Mouse (Mus musculus) limb, embryonic 12.5 days (tissue): ENCODE measurements around the gene Pgpep1. TPM values are rescaled to one million over a fixed set of nuclear protein-coding genes. Genes with fewer than 3 reads are reported as not detected.

Source experiments
- ATAC-seq: fragments of 200-750 bp; cut with Nextera tagmentation; 2 replicates; pipeline ENCODE4 v1.8.0; 2017; ENCODE audit warnings: low read depth, moderate TSS enrichment; ENCODE audit not compliant: insufficient number of reproducible peaks, insufficient read depth, low FRiP score, low TSS enrichment
- H3K27ac ChIP-seq: fragments of 300-500 bp; sonication (generic); 2 replicates; pipeline ENCODE4 v1.5.1; 2016; ENCODE audit warnings: mild to moderate bottlenecking, moderate library complexity
- H3K27me3 ChIP-seq: fragments of 300-500 bp; sonication (generic); 2 replicates; pipeline ENCODE4 v1.6.1; 2016; ENCODE audit warnings: mild to moderate bottlenecking, moderate library complexity
- H3K36me3 ChIP-seq: fragments of 300-500 bp; sonication (generic); 2 replicates; pipeline ENCODE4 v1.6.1; 2016; ENCODE audit warnings: mild to moderate bottlenecking, moderate library complexity
- H3K4me1 ChIP-seq: fragments of 300-500 bp; sonication (generic); replicated peaks from 2 replicates; pipeline ENCODE4 v1.6.1; 2016
- H3K4me2 ChIP-seq: fragments of 300-500 bp; sonication (generic); 2 replicates; pipeline ENCODE4 v1.6.1; 2016; ENCODE audit warnings: mild to moderate bottlenecking, moderate library complexity
- H3K4me3 ChIP-seq: fragments of 300-500 bp; sonication (generic); replicated peaks from 2 replicates; pipeline ENCODE4 v1.5.1; 2016; ENCODE audit warnings: mild to moderate bottlenecking
- H3K9ac ChIP-seq: fragments of 300-500 bp; sonication (generic); replicated peaks from 2 replicates; pipeline ENCODE4 v1.6.1; 2016; ENCODE audit warnings: mild to moderate bottlenecking, moderate library complexity
- H3K9me3 ChIP-seq: fragments of 300-500 bp; sonication (generic); 2 replicates; pipeline ENCODE4 v1.6.1; 2016; ENCODE audit warnings: mild to moderate bottlenecking, moderate library complexity
- WGBS: fragments of 180-500 bp; shearing (Covaris S2); methylation state at CpG from one replicate; pipeline ENCODE4 v1.1.7; 2016; 5-methylcytosine and 5-hydroxymethylcytosine counted together
- polyA plus RNA-seq: library from polyadenylated mRNA; unstranded; fragments of >200 nt; fragmentation: Nextera tagmentation; extraction: Ambion mirVana; gene quantifications from 2 replicates; pipeline ENCODE4 v1.2.1, GENCODE M21; 2016

Pgpep1 gene
- polyA plus RNA-seq, 1 experiment from 2014 or later = 53.9 TPM

GRCm38 (mm10) chr8:70629574-70630531, 30.3 kb downstream of the Pgpep1 start:
- WGBS = 1% methylated on average over 60 of the region's 60 CpGs
- no peaks in the 10 kb centered on the region for H3K36me3 ChIP-seq
- H3K9ac ChIP-seq = peak overlapping the region; percentile 59
- peak; percentile 83 for ATAC-seq
- H3K27me3 ChIP-seq = peaks cover 23% of the 10 kb centered on the region
- H3K4me2 ChIP-seq = peak overlapping the region; percentile 73
- H3K4me3 ChIP-seq = peak overlapping the region; percentile 54
- peak overlapping the region; percentile 53 for H3K27ac ChIP-seq
- H3K9me3 ChIP-seq = no peaks in the 10 kb centered on the region
- peaks cover 38% of the 10 kb centered on the region for H3K4me1 ChIP-seq

- Histone ChIP-seq H3K27ac (0 out of 2 replicates have a peak overlapping the region, but pooled peaks have one; percentile 53), H3K4me2 (peak overlapping the region; percentile 73), H3K4me1 (peaks cover 33% of the 10 kb centered on the region), H3K4me3 (peak overlapping the region; percentile 54), H3K27me3 (peaks cover 23% of the 10 kb centered on the region), H3K9me3 (no peaks in the 10 kb centered on the region), H3K36me3 (no peaks in the 10 kb centered on the region), H3K9ac (peak overlapping the region; percentile 59)
- WGBS = 56% methylated on average over 7 of the region's 7 CpGs
- no peak for ATAC-seq
Measured at GRCm38 (mm10) chr8:70628986-70629490, 31.1 kb downstream of the Pgpep1 start.

- whole genome bisulfite sequencing = 89% methylated on average over 5 of the region's 5 CpGs
- no peak for ATAC-seq
- Histone ChIP-seq H3K9me3 (no peaks in the 10 kb centered on the region), H3K4me2 (no peak overlapping the region), H3K27ac (no peak overlapping the region), H3K4me1 (peaks cover 29% of the 10 kb centered on the region), H3K27me3 (peaks cover 25% of the 10 kb centered on the region), H3K4me3 (no peak overlapping the region), H3K9ac (no peak overlapping the region), H3K36me3 (no peaks in the 10 kb centered on the region)
Measured at GRCm38 (mm10) chr8:70627041-70627440, 33.1 kb downstream of the Pgpep1 start.

GRCm38 (mm10) chr8:70625104-70625503, 35.1 kb downstream of the Pgpep1 start:
- Histone ChIP-seq H3K4me1 (peaks cover 14% of the 10 kb centered on the region), H3K27me3 (peaks cover 29% of the 10 kb centered on the region), H3K9me3 (no peaks in the 10 kb centered on the region), H3K27ac (0 out of 2 replicates have a peak overlapping the region, but pooled peaks have one; percentile 53), H3K4me2 (peak overlapping the region; percentile 19), H3K4me3 (no peak overlapping the region), H3K36me3 (no peaks in the 10 kb centered on the region), H3K9ac (no peak overlapping the region)
- 20% methylated on average over 5 of the region's 5 CpGs for WGBS
- no peak for ATAC-seq

GRCm38 (mm10) chr8:70622220-70622619, 38.0 kb downstream of the Pgpep1 start:
- H3K9me3 ChIP-seq = no peaks in the 10 kb centered on the region
- no peaks in the 10 kb centered on the region for H3K36me3 ChIP-seq
- no peak for ATAC-seq
- no peak overlapping the region for H3K27ac ChIP-seq
- no peak overlapping the region for H3K4me3 ChIP-seq
- no peak overlapping the region for H3K9ac ChIP-seq
- 60% methylated on average over 3 of the region's 3 CpGs for WGBS
- H3K4me1 ChIP-seq = peaks cover 18% of the 10 kb centered on the region
- no peak overlapping the region for H3K4me2 ChIP-seq
- peaks cover 29% of the 10 kb centered on the region for H3K27me3 ChIP-seq

- Histone ChIP-seq H3K4me3 (no peak overlapping the region), H3K9me3 (no peaks in the 10 kb centered on the region), H3K4me2 (no peak overlapping the region), H3K9ac (no peak overlapping the region), H3K27ac (no peak overlapping the region), H3K36me3 (no peaks in the 10 kb centered on the region), H3K27me3 (peaks cover 29% of the 10 kb centered on the region), H3K4me1 (peaks cover 13% of the 10 kb centered on the region)
- WGBS = 37% methylated on average over 9 of the region's 9 CpGs
- ATAC-seq = no peak
Measured at GRCm38 (mm10) chr8:70618888-70619334, 41.3 kb downstream of the Pgpep1 start.

- WGBS = 78% methylated on average over 11 of the region's 11 CpGs
- H3K36me3 ChIP-seq = no peaks in the 10 kb centered on the region
- H3K9me3 ChIP-seq = no peaks in the 10 kb centered on the region
- H3K27me3 ChIP-seq = peaks cover 29% of the 10 kb centered on the region
- no peak overlapping the region for H3K4me3 ChIP-seq
- 0 out of 2 replicates have a peak overlapping the region, but pooled peaks have one; percentile 45 for H3K27ac ChIP-seq
- H3K4me1 ChIP-seq = peaks cover 13% of the 10 kb centered on the region
- no peak for ATAC-seq
- no peak overlapping the region for H3K9ac ChIP-seq
- no peak overlapping the region for H3K4me2 ChIP-seq
Measured at GRCm38 (mm10) chr8:70617985-70618384, 42.2 kb downstream of the Pgpep1 start.

GRCm38 (mm10) chr8:70616645-70617044, 43.5 kb downstream of the Pgpep1 start:
- H3K9me3 ChIP-seq = no peaks in the 10 kb centered on the region
- peaks cover 15% of the 10 kb centered on the region for H3K27me3 ChIP-seq
- peaks cover 15% of the 10 kb centered on the region for H3K4me1 ChIP-seq
- WGBS = 56% methylated on average over 11 of the region's 11 CpGs
- no peak overlapping the region for H3K4me2 ChIP-seq
- no peak overlapping the region for H3K4me3 ChIP-seq
- H3K36me3 ChIP-seq = no peaks in the 10 kb centered on the region
- H3K27ac ChIP-seq = no peak overlapping the region
- H3K9ac ChIP-seq = no peak overlapping the region
- ATAC-seq = no peak

- WGBS = 86% methylated on average over 3 of the region's 3 CpGs
- H3K27ac ChIP-seq = no peak within 1 kb of the TSS
- peaks cover 19% of the 10 kb centered on the region for H3K4me1 ChIP-seq
- no peak within 1 kb of the TSS for H3K9ac ChIP-seq
- no peak within 1 kb of the TSS for H3K4me2 ChIP-seq
- ATAC-seq = no peak
- H3K4me3 ChIP-seq = no peak within 1 kb of the TSS
- H3K27me3 ChIP-seq = peaks cover 8% of the 10 kb centered on the region
- no peaks in the 10 kb centered on the region for H3K9me3 ChIP-seq
- no peaks in the 10 kb centered on the region for H3K36me3 ChIP-seq
Measured at GRCm38 (mm10) chr8:70615894-70616293, 44.3 kb downstream of the Pgpep1 start, which contains the start of gene Lrrc25. TSS of gene Lrrc25 (plus strand) at chr8:70616155.

- Histone ChIP-seq H3K4me1 (peaks cover 23% of the 10 kb centered on the region), H3K36me3 (no peaks in the 10 kb centered on the region), H3K4me3 (no peak overlapping the region), H3K27ac (no peak overlapping the region), H3K4me2 (no peak overlapping the region), H3K27me3 (peaks cover 2% of the 10 kb centered on the region; the same call in 1 of the 2 replicates), H3K9ac (no peak overlapping the region), H3K9me3 (no peaks in the 10 kb centered on the region)
- no peak for ATAC-seq
- 86% methylated on average over 8 of the region's 8 CpGs for WGBS
Measured at GRCm38 (mm10) chr8:70615281-70615680, 44.9 kb downstream of the Pgpep1 start.

GRCm38 (mm10) chr8:70614469-70614868, 45.7 kb downstream of the Pgpep1 start:
- H3K27me3 ChIP-seq = no peaks in the 10 kb centered on the region
- no peak overlapping the region for H3K9ac ChIP-seq
- H3K9me3 ChIP-seq = no peaks in the 10 kb centered on the region
- WGBS = 70% methylated on average over 5 of the region's 5 CpGs
- H3K27ac ChIP-seq = no peak overlapping the region
- no peak overlapping the region for H3K4me3 ChIP-seq
- no peak overlapping the region for H3K4me2 ChIP-seq
- ATAC-seq = no peak
- H3K36me3 ChIP-seq = no peaks in the 10 kb centered on the region
- peaks cover 29% of the 10 kb centered on the region for H3K4me1 ChIP-seq
